23 mouse cellular contexts compared by ENCODE assay signal in the genomic region with DNA sequence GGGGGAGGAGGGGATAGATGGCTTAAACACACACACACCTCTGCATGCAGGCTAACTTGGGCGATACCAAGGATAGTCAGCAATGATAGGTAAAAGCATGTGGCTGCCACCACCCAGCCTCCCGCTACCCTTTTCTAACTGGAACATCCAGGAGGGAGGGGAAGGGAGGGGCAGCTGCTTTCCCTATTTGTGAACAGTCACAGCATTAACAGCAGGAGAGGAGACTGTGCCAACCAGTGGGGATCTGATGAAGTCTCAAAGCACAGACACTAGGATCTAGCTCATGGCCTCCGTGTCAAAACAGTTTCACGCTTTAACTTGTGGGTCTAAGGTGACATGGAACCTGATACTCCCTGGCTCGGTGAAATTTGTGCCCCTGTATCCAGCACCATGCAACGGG. TPM values are rescaled to one million over a fixed set of nuclear protein-coding genes. Genes with fewer than 3 reads are reported as not detected.
"Had no signal": no experiment of that assay in that cellular context is flagged by ENCODE, and none has a peak within 500 bp of the region (broad histone marks: within the 10 kb centered on the region; RNA-seq: fewer than 3 reads in every experiment).

No protein-coding gene starts in this region.

- H3K4me3 ChIP-seq: lung, embryonic 15.5 days; megakaryocyte, embryonic 14.5 days; midbrain, embryonic 13.5 days; midbrain, embryonic 15.5 days; neural tube, embryonic 12.5 days had no signal

- H3K9ac ChIP-seq: liver, postnatal 0 days; lung, embryonic 15.5 days; midbrain, embryonic 13.5 days; midbrain, embryonic 15.5 days; neural tube, embryonic 12.5 days had no signal

- H3K9me3 ChIP-seq: lung, embryonic 15.5 days; midbrain, embryonic 13.5 days; midbrain, embryonic 15.5 days; neural tube, embryonic 12.5 days had no signal

- H3K27ac ChIP-seq: lung, embryonic 15.5 days; macrophage; midbrain, embryonic 13.5 days; midbrain, embryonic 15.5 days; neural tube, embryonic 12.5 days had no signal

- H3K36me3 ChIP-seq: lung, embryonic 15.5 days; midbrain, embryonic 13.5 days; midbrain, embryonic 15.5 days; neural tube, embryonic 12.5 days had no signal

- ATAC-seq: liver, postnatal 0 days; lung, postnatal 0 days; midbrain, embryonic 13.5 days; midbrain, embryonic 15.5 days had no signal

- DNase-seq: liver, postnatal 0 days; lung, adult 2 months; lung, postnatal 14 days; lung, postnatal 36 days; right cerebral cortex, adult 18-20 months; right cerebral cortex, postnatal 25 days; right cerebral cortex, postnatal 4 days; spleen, adult 18-20 months; thymus, adult 18-20 months; thymus, postnatal 14 days; thymus, postnatal 36 days had no signal

- H3K4me2 ChIP-seq: lung, embryonic 15.5 days; midbrain, embryonic 11.5 days; midbrain, embryonic 13.5 days; midbrain, embryonic 15.5 days; neural tube, embryonic 12.5 days had no signal

- H3K27me3 ChIP-seq: midbrain, embryonic 13.5 days; midbrain, embryonic 15.5 days; neural tube, embryonic 12.5 days had no signal

- H3K4me1 ChIP-seq: megakaryocyte, embryonic 14.5 days had no signal

RNA-seq across cellular contexts. Expression of gene Adgra1, which starts 23.9 kb away (rescaled TPM):
- total RNA-seq: megakaryocyte progenitor cell, adult 5-6 weeks; monocyte, adult 5-6 weeks; neutrophil, adult 5-6 weeks had no signal
- polyA plus RNA-seq: liver, postnatal 0 days; lung, embryonic 15.5 days; macrophage; thymus, postnatal 0 days had no signal
